Mouse (Mus musculus) liver, postnatal 0 days (tissue): Measurements from ENCODE around the gene Iqgap3. TPM values are rescaled to one million over a fixed set of nuclear protein-coding genes. Genes with fewer than 3 reads are reported as not detected.

Experiments used
- ATAC-seq: fragments of 200-750 bp; cut with Nextera tagmentation; 2 replicates; pipeline ENCODE4 v1.8.0; 2017; ENCODE audit warnings: mild to moderate bottlenecking, moderate library complexity
- DNase-seq: peaks from one replicate; pipeline ENCODE4 v3.0.0-alpha.2; 2016
- H3K27ac ChIP-seq: fragments of 300-500 bp; sonication (generic); 2 replicates; pipeline ENCODE4 v1.5.1; 2014; ENCODE audit warnings: antibody characterized with exemption, moderate library complexity, mild to moderate bottlenecking, low read depth
- H3K27me3 ChIP-seq: fragments of 300-500 bp; sonication (generic); 2 replicates; pipeline ENCODE4 v1.6.1; 2014; ENCODE audit warnings: low read length, control low read depth, mixed read lengths; ENCODE audit not compliant: insufficient read depth
- H3K36me3 ChIP-seq: fragments of 300-500 bp; sonication (generic); replicated peaks from 2 replicates; pipeline ENCODE4 v1.6.1; 2014; ENCODE audit warnings: mild to moderate bottlenecking, control low read depth, low read length, moderate library complexity, mixed read lengths; ENCODE audit not compliant: insufficient read depth
- H3K4me1 ChIP-seq: fragments of 300-500 bp; sonication (generic); 2 replicates; pipeline ENCODE4 v1.6.1; 2014; ENCODE audit warnings: antibody characterized with exemption, mild to moderate bottlenecking, control low read depth; ENCODE audit not compliant: insufficient read depth
- H3K4me2 ChIP-seq: fragments of 300-500 bp; sonication (generic); 2 replicates; pipeline ENCODE4 v1.6.1; 2014; ENCODE audit warnings: low read depth, mild to moderate bottlenecking, low read length, moderate library complexity, mixed read lengths
- H3K4me3 ChIP-seq: fragments of 300-500 bp; sonication (generic); 2 replicates; pipeline ENCODE4 v1.5.1; 2014; ENCODE audit warnings: low read depth, low read length
- H3K9ac ChIP-seq: fragments of 300-500 bp; sonication (generic); replicated peaks from 2 replicates; pipeline ENCODE4 v1.6.1; 2014; ENCODE audit warnings: mild to moderate bottlenecking, moderate library complexity
- H3K9me3 ChIP-seq: fragments of 300-500 bp; sonication (generic); 2 replicates; pipeline ENCODE4 v1.6.1; 2016; ENCODE audit warnings: mild to moderate bottlenecking, control low read depth, low read length, mixed read lengths
- CTCF ChIP-seq: sonication (generic); IDR thresholded peaks from 2 replicates; pipeline ENCODE4 v1.5.1; 2016; ENCODE audit warnings: antibody characterized with exemption, low read depth
- EP300 ChIP-seq: IDR thresholded peaks from 2 replicates; pipeline ENCODE4 v1.6.1; 2016; ENCODE audit warnings: antibody characterized with exemption, low read depth, mild to moderate bottlenecking
- WGBS: fragments of 180-500 bp; shearing (Covaris S2); extraction: QIAGEN DNeasy Blood & Tissue Kit; methylation state at CpG from one replicate; pipeline ENCODE4 v1.1.7; 2014; ENCODE audit not compliant: insufficient replicate concordance; 5-methylcytosine and 5-hydroxymethylcytosine counted together
- polyA plus RNA-seq: library from polyadenylated mRNA; unstranded; fragments of >200 nt; fragmentation: Nextera tagmentation; extraction: Ambion mirVana; gene quantifications from 2 replicates; pipeline ENCODE4 v1.2.1, GENCODE M21; 2015

Iqgap3 gene
- polyA plus RNA-seq, 1 experiment from 2014 or later = 2.9 TPM

GRCm38 (mm10) chr3:88101736-88102135 is 20.0 kb downstream of the Iqgap3 start:
- no peak overlapping the region for H3K4me3 ChIP-seq
- ATAC-seq = no peak
- no peak overlapping the region for H3K27ac ChIP-seq
- H3K9ac ChIP-seq = no peak overlapping the region
- 68% methylated on average over 7 of the region's 7 CpGs for WGBS
- no peak for DNase-seq
- H3K9me3 ChIP-seq = no peaks in the 10 kb centered on the region
- H3K27me3 ChIP-seq = no peaks in the 10 kb centered on the region
- no peak overlapping the region for H3K4me2 ChIP-seq
- no peak for TF ChIP-seq CTCF
- TF ChIP-seq EP300 = no peak
- H3K36me3 ChIP-seq = peaks cover 13% of the 10 kb centered on the region
- H3K4me1 ChIP-seq = no peaks in the 10 kb centered on the region

GRCm38 (mm10) chr3:88102196-88102595 is 20.4 kb downstream of the Iqgap3 start:
- no peaks in the 10 kb centered on the region for H3K4me1 ChIP-seq
- H3K4me3 ChIP-seq = no peak overlapping the region
- ATAC-seq = peak; percentile 41
- H3K9ac ChIP-seq = no peak overlapping the region
- peak overlapping the region; percentile 72 for H3K27ac ChIP-seq
- no peaks in the 10 kb centered on the region for H3K27me3 ChIP-seq
- DNase-seq = no peak
- no peak for TF ChIP-seq CTCF
- no peak for TF ChIP-seq EP300
- H3K4me2 ChIP-seq = no peak overlapping the region
- H3K9me3 ChIP-seq = no peaks in the 10 kb centered on the region
- 65% methylated on average over 6 of the region's 6 CpGs for WGBS
- peaks cover 13% of the 10 kb centered on the region for H3K36me3 ChIP-seq

- Histone ChIP-seq H3K27ac (peak overlapping the region; percentile 72), H3K9ac (no peak overlapping the region), H3K4me3 (no peak overlapping the region), H3K4me2 (no peak overlapping the region), H3K27me3 (no peaks in the 10 kb centered on the region), H3K36me3 (peaks cover 12% of the 10 kb centered on the region), H3K4me1 (no peaks in the 10 kb centered on the region), H3K9me3 (no peaks in the 10 kb centered on the region)
- peak; percentile 33 for DNase-seq
- peak; percentile 76 for ATAC-seq
- WGBS = 56% methylated on average over 6 of the region's 6 CpGs
- no peak for TF ChIP-seq CTCF
- TF ChIP-seq EP300 = no peak
Measured at GRCm38 (mm10) chr3:88102611-88103010, 20.8 kb downstream of the Iqgap3 start.

- H3K27me3 ChIP-seq = no peaks in the 10 kb centered on the region
- ATAC-seq (no peak), DNase-seq (no peak)
- H3K9ac ChIP-seq = no peak overlapping the region
- no peak overlapping the region for H3K4me2 ChIP-seq
- no peak overlapping the region for H3K27ac ChIP-seq
- no peak overlapping the region for H3K4me3 ChIP-seq
- peaks cover 16% of the 10 kb centered on the region for H3K36me3 ChIP-seq
- WGBS = 87% methylated on average over 4 of the region's 4 CpGs
- TF ChIP-seq CTCF (no peak), EP300 (no peak)
- no peaks in the 10 kb centered on the region for H3K4me1 ChIP-seq
- H3K9me3 ChIP-seq = no peaks in the 10 kb centered on the region
Measured at GRCm38 (mm10) chr3:88106126-88106525, 24.4 kb downstream of the Iqgap3 start.

- Histone ChIP-seq H3K27ac (no peak overlapping the region), H3K4me2 (no peak overlapping the region), H3K36me3 (peaks cover 31% of the 10 kb centered on the region), H3K4me1 (no peaks in the 10 kb centered on the region), H3K4me3 (no peak overlapping the region), H3K9ac (no peak overlapping the region), H3K27me3 (no peaks in the 10 kb centered on the region), H3K9me3 (no peaks in the 10 kb centered on the region)
- ATAC-seq (no peak), DNase-seq (no peak)
- no peak for TF ChIP-seq EP300
- TF ChIP-seq CTCF = no peak
- 86% methylated on average over 6 of the region's 6 CpGs for WGBS
Measured at GRCm38 (mm10) chr3:88109126-88109525, 27.4 kb downstream of the Iqgap3 start.

- DNase-seq = no peak
- Histone ChIP-seq H3K4me2 (no peak overlapping the region), H3K9ac (no peak overlapping the region), H3K4me1 (no peaks in the 10 kb centered on the region), H3K36me3 (peaks cover 25% of the 10 kb centered on the region), H3K27ac (no peak overlapping the region), H3K9me3 (no peaks in the 10 kb centered on the region), H3K27me3 (no peaks in the 10 kb centered on the region), H3K4me3 (no peak overlapping the region)
- TF ChIP-seq EP300 = no peak
- no peak for TF ChIP-seq CTCF
- ATAC-seq = no peak
- WGBS = 91% methylated on average over 12 of the region's 12 CpGs
Measured at GRCm38 (mm10) chr3:88114396-88114795, 32.6 kb downstream of the Iqgap3 start.

GRCm38 (mm10) chr3:88120117-88120651 is 38.4 kb downstream of the Iqgap3 start:
- no peak overlapping the region for H3K27ac ChIP-seq
- 81% methylated on average over 19 of the region's 19 CpGs for WGBS

More at GRCm38 (mm10) chr3:88120117-88120651, 38.4 kb downstream of the Iqgap3 start:
- TF ChIP-seq EP300 (no peak), CTCF (no peak)
- no peak overlapping the region for H3K4me2 ChIP-seq
- no peak overlapping the region for H3K4me3 ChIP-seq
- no peak overlapping the region for H3K9ac ChIP-seq
- H3K36me3 ChIP-seq = peaks cover 7% of the 10 kb centered on the region; the same call in 1 of the 2 replicates
- DNase-seq (no peak), ATAC-seq (no peak)
- H3K4me1 ChIP-seq = no peaks in the 10 kb centered on the region
- no peaks in the 10 kb centered on the region for H3K27me3 ChIP-seq
- H3K9me3 ChIP-seq = no peaks in the 10 kb centered on the region
